Mouse (Mus musculus) hindbrain, embryonic 14.5 days (tissue): ENCODE measurements at regions not wholly inside any gene's neighbourhood (a gene's known extent, or its start where the extent isn't known, plus 50 kb on each side); places are given as distances from the start of the nearest gene placed in this dataset.
A peak's percentile ranks its signal among the peaks of the same experiment; 100 is the strongest.

Source experiments
- ATAC-seq: fragments of 200-750 bp; cut with Nextera tagmentation; 2 replicates; pipeline ENCODE4 v1.8.0; 2017; ENCODE audit warnings: moderate number of reproducible peaks, mild to moderate bottlenecking, moderate TSS enrichment, moderate library complexity; ENCODE audit not compliant: low FRiP score
- DNase-seq: peaks from one replicate; pipeline ENCODE4 v3.0.0-alpha.2; 2015; ENCODE audit warnings: low spot score
- H3K27ac ChIP-seq: fragments of 300-500 bp; sonication (generic); 2 replicates; pipeline ENCODE4 v1.5.1; 2014; ENCODE audit warnings: mild to moderate bottlenecking, moderate library complexity
- H3K27me3 ChIP-seq: fragments of 300-500 bp; sonication (generic); 2 replicates; pipeline ENCODE4 v1.6.1; 2014; ENCODE audit warnings: mild to moderate bottlenecking, low read length, mixed read lengths; ENCODE audit not compliant: control insufficient read depth, insufficient read depth
- H3K36me3 ChIP-seq: fragments of 300-500 bp; sonication (generic); replicated peaks from 2 replicates; pipeline ENCODE4 v1.6.1; 2014; ENCODE audit not compliant: control insufficient read depth, insufficient read depth
- H3K4me1 ChIP-seq: fragments of 300-500 bp; sonication (generic); replicated peaks from 2 replicates; pipeline ENCODE4 v1.6.1; 2014; ENCODE audit warnings: antibody characterized with exemption, low read length, mixed read lengths; ENCODE audit not compliant: control insufficient read depth, insufficient read depth
- H3K4me2 ChIP-seq: fragments of 300-500 bp; sonication (generic); replicated peaks from 2 replicates; pipeline ENCODE4 v1.6.1; 2014; ENCODE audit warnings: mild to moderate bottlenecking, moderate library complexity
- H3K4me3 ChIP-seq: fragments of 300-500 bp; sonication (generic); replicated peaks from 2 replicates; pipeline ENCODE4 v1.5.1; 2014; ENCODE audit warnings: mild to moderate bottlenecking, low read length
- H3K9ac ChIP-seq: fragments of 300-500 bp; sonication (generic); 2 replicates; pipeline ENCODE4 v1.6.1; 2014
- H3K9me3 ChIP-seq: fragments of 300-500 bp; sonication (generic); 2 replicates; pipeline ENCODE4 v1.6.1; 2016; ENCODE audit warnings: low read length; ENCODE audit not compliant: control insufficient read depth
- WGBS: fragments of 180-500 bp; shearing (Covaris S2); extraction: QIAGEN DNeasy Blood & Tissue Kit; methylation state at CpG from one replicate; pipeline ENCODE4 v1.1.7; 2014; 5-methylcytosine and 5-hydroxymethylcytosine counted together

- H3K27ac ChIP-seq = no peak overlapping the region
- H3K9me3 ChIP-seq = no peaks in the 10 kb centered on the region
- DNase-seq (no peak), ATAC-seq (no peak)
- no peaks in the 10 kb centered on the region for H3K36me3 ChIP-seq
- H3K4me3 ChIP-seq = no peak overlapping the region
- H3K9ac ChIP-seq = no peak overlapping the region
- H3K4me2 ChIP-seq = no peak overlapping the region
- H3K4me1 ChIP-seq = peaks cover 8% of the 10 kb centered on the region; the same call in 1 of the 2 replicates
- WGBS = 80% methylated on average over 3 of the region's 3 CpGs
- 0 out of 2 replicates have a peak, but pooled peaks cover 7% of the 10 kb centered on the region for H3K27me3 ChIP-seq
These were observed 269.7 kb upstream of the Sulf2 start for GRCm38 (mm10) chr2:166425141-166425540.

- peak; percentile 57; the same call in 1 of the 2 replicates for ATAC-seq
- no peak overlapping the region for H3K4me2 ChIP-seq
- peak overlapping the region; percentile 60; the same call in 1 of the 2 replicates for H3K27ac ChIP-seq
- 14% methylated on average over 6 of the region's 6 CpGs for WGBS
- H3K9me3 ChIP-seq = no peaks in the 10 kb centered on the region
- H3K9ac ChIP-seq = no peak overlapping the region
- H3K36me3 ChIP-seq = no peaks in the 10 kb centered on the region
- DNase-seq = no peak
- no peak overlapping the region for H3K4me3 ChIP-seq
- H3K27me3 ChIP-seq = 0 out of 2 replicates have a peak, but pooled peaks cover 7% of the 10 kb centered on the region
- H3K4me1 ChIP-seq = peaks cover 17% of the 10 kb centered on the region
These were observed 267.7 kb upstream of the Sulf2 start for GRCm38 (mm10) chr2:166423132-166423660.

DNA sequence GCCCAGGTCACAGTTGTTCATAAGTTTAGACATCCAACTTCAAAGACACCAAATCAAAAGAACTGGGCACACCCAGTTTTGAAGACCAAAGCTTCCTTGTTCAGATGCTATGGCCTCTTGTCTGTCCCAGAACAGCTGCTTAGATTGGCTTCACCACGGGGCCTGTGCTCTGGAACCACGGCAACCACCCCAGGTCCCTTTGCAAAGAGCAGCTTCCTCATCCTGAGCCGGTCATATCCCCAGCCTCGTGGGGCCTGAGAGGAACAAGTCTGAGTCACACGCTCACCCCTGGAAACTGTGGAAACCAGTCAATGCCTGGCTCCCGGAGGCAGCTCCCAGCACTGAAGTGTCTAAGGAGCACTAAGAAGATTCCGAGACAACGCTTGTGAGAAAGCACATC lies 264.8 kb upstream of the Sulf2 start:
- H3K36me3 ChIP-seq = no peaks in the 10 kb centered on the region
- H3K4me2 ChIP-seq = no peak overlapping the region
- no peak overlapping the region for H3K4me3 ChIP-seq
- WGBS = 63% methylated on average over 8 of the region's 8 CpGs
- ATAC-seq = no peak
- no peak overlapping the region for H3K27ac ChIP-seq
- H3K9ac ChIP-seq = no peak overlapping the region
- peaks cover 6% of the 10 kb centered on the region; the same call in 1 of the 2 replicates for H3K27me3 ChIP-seq
- no peak for DNase-seq
- H3K4me1 ChIP-seq = peaks cover 17% of the 10 kb centered on the region
- H3K9me3 ChIP-seq = no peaks in the 10 kb centered on the region

DNA sequence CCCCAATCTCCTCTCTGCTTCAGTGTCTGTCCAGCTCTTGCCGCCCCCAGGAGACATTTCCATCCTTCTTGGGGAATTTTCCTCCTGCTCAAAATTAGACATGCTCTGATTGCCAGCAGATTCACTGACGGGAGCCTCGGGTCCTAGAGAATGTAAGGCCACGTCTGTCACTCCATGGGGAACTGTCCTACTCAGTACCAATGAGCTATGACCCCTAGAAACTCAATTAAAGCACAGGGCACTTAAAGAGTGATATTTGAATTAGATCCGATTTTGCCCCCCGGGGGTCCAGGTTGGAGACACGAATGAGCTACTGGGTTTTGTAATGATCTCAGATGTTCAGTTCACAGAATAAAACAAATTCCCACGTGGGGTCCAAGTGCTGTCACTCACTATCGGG lies 263.8 kb upstream of the Sulf2 start:
- ATAC-seq (no peak), DNase-seq (no peak)
- H3K27ac ChIP-seq = no peak overlapping the region
- 27% methylated on average over 9 of the region's 9 CpGs for WGBS
- peaks cover 17% of the 10 kb centered on the region for H3K4me1 ChIP-seq
- no peaks in the 10 kb centered on the region for H3K36me3 ChIP-seq
- no peak overlapping the region for H3K4me2 ChIP-seq
- H3K9me3 ChIP-seq = no peaks in the 10 kb centered on the region
- peaks cover 6% of the 10 kb centered on the region; the same call in 1 of the 2 replicates for H3K27me3 ChIP-seq
- no peak overlapping the region for H3K9ac ChIP-seq
- no peak overlapping the region for H3K4me3 ChIP-seq

DNA sequence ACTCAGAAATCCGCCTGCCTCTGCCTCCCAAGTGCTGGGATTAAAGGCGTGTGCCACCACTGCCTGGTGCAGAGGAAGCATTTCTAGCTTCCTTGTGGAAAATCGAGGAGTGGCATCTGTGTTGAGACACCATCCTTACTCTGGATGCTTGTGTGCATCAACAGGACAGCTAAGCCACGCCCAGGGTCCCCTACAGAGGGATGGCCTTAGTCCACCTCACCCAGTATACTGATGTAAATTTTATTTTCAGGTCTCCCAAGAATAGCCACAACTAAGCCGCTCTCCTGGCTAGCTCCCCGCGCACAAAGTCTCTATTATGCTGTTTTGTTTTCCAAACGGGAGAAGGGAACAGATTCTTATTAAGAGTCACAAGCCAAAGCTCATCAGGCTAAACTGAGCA lies 262.8 kb upstream of the Sulf2 start:
- Histone ChIP-seq H3K27ac (no peak overlapping the region), H3K36me3 (no peaks in the 10 kb centered on the region), H3K4me2 (no peak overlapping the region), H3K9me3 (no peaks in the 10 kb centered on the region), H3K27me3 (peaks cover 6% of the 10 kb centered on the region; the same call in 1 of the 2 replicates), H3K4me1 (peaks cover 10% of the 10 kb centered on the region), H3K9ac (no peak overlapping the region), H3K4me3 (no peak overlapping the region)
- 78% methylated on average over 8 of the region's 8 CpGs for WGBS
- DNase-seq (no peak), ATAC-seq (no peak)

DNA sequence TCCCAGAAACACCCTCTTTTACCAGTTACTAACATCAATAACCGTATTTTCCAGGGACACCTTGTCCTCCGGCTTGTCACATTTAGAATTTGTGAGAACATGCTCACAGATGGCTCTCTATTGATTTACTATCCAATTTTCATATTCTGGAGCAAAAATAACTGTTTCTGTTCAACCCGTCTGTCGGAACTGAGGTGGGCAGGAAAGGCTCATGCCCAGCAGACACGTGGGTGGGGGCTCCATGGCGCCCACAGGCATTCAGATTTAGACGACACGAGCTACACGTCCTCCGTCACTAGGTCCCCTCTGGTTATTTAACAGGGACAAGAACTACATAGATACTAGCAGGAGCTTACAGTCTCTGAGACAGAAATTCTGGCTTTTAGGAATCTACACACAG lies 262.2 kb upstream of the Sulf2 start:
- Histone ChIP-seq H3K9me3 (no peaks in the 10 kb centered on the region), H3K27ac (no peak overlapping the region), H3K4me3 (no peak overlapping the region), H3K9ac (no peak overlapping the region), H3K36me3 (no peaks in the 10 kb centered on the region), H3K4me1 (peaks cover 13% of the 10 kb centered on the region), H3K27me3 (peaks cover 6% of the 10 kb centered on the region; the same call in 1 of the 2 replicates), H3K4me2 (no peak overlapping the region)
- WGBS = 82% methylated on average over 10 of the region's 10 CpGs
- ATAC-seq (no peak), DNase-seq (no peak)

DNA sequence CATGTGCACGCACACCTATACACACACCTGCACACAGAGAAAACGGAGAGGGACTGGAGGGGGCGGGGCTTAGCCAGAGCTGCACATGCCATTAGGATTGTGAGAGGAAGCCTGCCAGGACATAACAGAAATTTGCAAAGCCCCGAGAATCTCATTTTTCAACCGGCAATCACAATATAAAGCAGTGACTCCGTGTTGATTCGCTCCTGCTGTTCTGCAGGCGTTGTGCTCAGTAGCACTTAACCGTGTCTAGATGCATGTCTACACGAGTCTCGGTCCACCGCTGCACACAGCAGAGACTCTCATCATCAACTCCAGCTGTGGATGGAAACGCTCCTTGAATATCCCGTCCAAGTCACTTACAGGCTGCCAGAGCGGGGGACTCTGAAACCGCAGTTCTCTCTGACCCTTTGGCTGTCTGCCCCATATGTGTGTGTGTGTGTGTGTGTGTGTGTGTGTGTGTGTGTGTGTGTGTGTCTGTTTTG lies 260.1 kb upstream of the Sulf2 start:
- Histone ChIP-seq H3K4me1 (peaks cover 31% of the 10 kb centered on the region), H3K27ac (peak overlapping the region; percentile 44; the same call in 1 of the 2 replicates), H3K36me3 (no peaks in the 10 kb centered on the region), H3K27me3 (peaks cover 6% of the 10 kb centered on the region; the same call in 1 of the 2 replicates), H3K4me3 (no peak overlapping the region), H3K4me2 (no peak overlapping the region), H3K9me3 (no peaks in the 10 kb centered on the region), H3K9ac (no peak overlapping the region)
- ATAC-seq (no peak), DNase-seq (no peak)
- WGBS = 50% methylated on average over 16 of the region's 16 CpGs

DNA sequence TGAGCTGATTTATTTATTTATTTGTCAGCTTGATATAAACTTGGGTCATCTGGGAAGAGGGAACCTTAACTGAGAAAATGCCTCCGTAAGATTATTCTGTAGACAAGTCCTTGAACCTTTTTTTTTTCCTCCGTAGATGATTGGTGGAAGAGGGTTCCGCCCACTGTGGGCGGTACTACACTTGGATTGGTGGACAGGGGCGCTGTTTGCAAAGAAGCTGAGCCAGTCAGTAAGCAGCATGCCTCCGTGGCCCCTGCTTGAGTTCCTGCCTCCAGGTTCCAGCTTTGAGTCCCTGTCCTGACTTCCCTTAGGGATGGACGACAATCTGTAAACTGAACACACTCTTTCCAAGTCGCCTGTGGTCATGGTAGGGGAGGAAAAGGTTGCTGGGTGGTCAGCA lies 259.4 kb upstream of the Sulf2 start:
- ATAC-seq = no peak
- no peak for DNase-seq
- 87% methylated on average over 8 of the region's 8 CpGs for WGBS
- H3K4me1 ChIP-seq = peaks cover 26% of the 10 kb centered on the region
- H3K27ac ChIP-seq = no peak overlapping the region
- no peaks in the 10 kb centered on the region for H3K9me3 ChIP-seq
- H3K27me3 ChIP-seq = peaks cover 6% of the 10 kb centered on the region; the same call in 1 of the 2 replicates
- H3K4me2 ChIP-seq = no peak overlapping the region
- no peaks in the 10 kb centered on the region for H3K36me3 ChIP-seq
- H3K9ac ChIP-seq = no peak overlapping the region
- H3K4me3 ChIP-seq = no peak overlapping the region

- Histone ChIP-seq H3K4me2 (no peak overlapping the region), H3K9me3 (no peaks in the 10 kb centered on the region), H3K4me1 (peaks cover 30% of the 10 kb centered on the region), H3K27me3 (peaks cover 6% of the 10 kb centered on the region; the same call in 1 of the 2 replicates), H3K9ac (0 out of 2 replicates have a peak overlapping the region, but pooled peaks have one; percentile 13), H3K4me3 (no peak overlapping the region), H3K27ac (peak overlapping the region; percentile 52), H3K36me3 (no peaks in the 10 kb centered on the region)
- DNase-seq (no peak), ATAC-seq (no peak; the same call in 1 of the 2 replicates)
- WGBS = 14% methylated on average over 17 of the region's 17 CpGs
These were observed 256.8 kb upstream of the Sulf2 start for GRCm38 (mm10) chr2:166412031-166412858.
